Mouse (Mus musculus) CH12.LX (cell line): ENCODE results near the gene Idh3g. TPM values are rescaled to one million over a fixed set of nuclear protein-coding genes. Genes with fewer than 3 reads are reported as not detected.

Experiments
- DNase-seq: peaks from one replicate; pipeline ENCODE4 v3.0.0-alpha.2; 2013; ENCODE audit errors: extremely low read depth
- H3K27ac ChIP-seq: 2 replicates; pipeline ENCODE4 v1.5.1; 2012; ENCODE audit warnings: low read depth, mild to moderate bottlenecking, control low read depth, moderate library complexity; ENCODE audit not compliant: insufficient read depth
- H3K27me3 ChIP-seq: replicated peaks from 2 replicates; pipeline ENCODE3; 2012; ENCODE audit warnings: inconsistent platforms
- H3K36me3 ChIP-seq, 2 experiments: replicated peaks in 1 of 2; 2 replicates each; pipeline versions ENCODE3 to v1.6.1; 2012; ENCODE audit warnings: inconsistent platforms in 1 of 2, low read length in 1 of 2, mild to moderate bottlenecking in 1 of 2, mixed read lengths in 1 of 2, moderate library complexity in 1 of 2; ENCODE audit not compliant: control insufficient read depth in 1 of 2, insufficient read depth in 1 of 2
- H3K4me1 ChIP-seq, 2 experiments: 2 replicates each; pipeline ENCODE4 v1.6.1; 2012; ENCODE audit warnings: inconsistent platforms in 1 of 2, moderate library complexity in 1 of 2; ENCODE audit not compliant: insufficient read depth in 2 of 2, control insufficient read depth in 1 of 2
- H3K4me2 ChIP-seq: 2 replicates; pipeline ENCODE4 v1.6.1; 2012; ENCODE audit warnings: low read depth, mild to moderate bottlenecking, control low read depth; ENCODE audit not compliant: poor library complexity, insufficient read depth, severe bottlenecking
- H3K4me3 ChIP-seq, 3 experiments: fragments of 150-350 bp in 1 of 3; sonication (generic) in 1 of 3; replicated peaks in 1 of 3; 2 replicates each; pipeline versions ENCODE3 to v1.5.1; 2011 to 2012; ENCODE audit warnings: low read depth in 2 of 3, low read length in 2 of 3, mild to moderate bottlenecking in 2 of 3, moderate library complexity in 2 of 3, control low read depth in 1 of 3, improper control_type of control experiment in 1 of 3, inconsistent platforms in 1 of 3, mixed read lengths in 1 of 3; ENCODE audit not compliant: poor library complexity in 1 of 3
- H3K79me2 ChIP-seq: replicated peaks from 2 replicates; pipeline ENCODE4 v1.6.1; 2012; ENCODE audit warnings: mild to moderate bottlenecking, moderate library complexity; ENCODE audit not compliant: control insufficient read depth, poor library complexity, insufficient read depth, severe bottlenecking; ENCODE audit errors: extremely low read depth
- H3K9ac ChIP-seq: 2 replicates; pipeline ENCODE4 v1.6.1; 2012; ENCODE audit warnings: low read depth, mild to moderate bottlenecking, control low read depth, moderate library complexity; ENCODE audit not compliant: insufficient read depth
- H3K9me3 ChIP-seq: replicated peaks from 2 replicates; pipeline ENCODE3; 2012; ENCODE audit warnings: low read length, inconsistent platforms, mixed read lengths
- CHD2 ChIP-seq: IDR thresholded peaks from 2 replicates; pipeline ENCODE4 v1.6.1; 2011; ENCODE audit warnings: low read length, improper control_type of control experiment
- EP300 ChIP-seq: IDR thresholded peaks from 2 replicates; pipeline ENCODE4 v1.6.1; 2011; ENCODE audit warnings: low read length, improper control_type of control experiment
- ETS1 ChIP-seq: conservative IDR thresholded peaks from 2 replicates; pipeline ENCODE4 v1.6.1; 2012; ENCODE audit warnings: low read depth, mild to moderate bottlenecking, inconsistent platforms, low read length, improper control_type of control experiment, moderate library complexity
- GABPA ChIP-seq: IDR thresholded peaks from 2 replicates; pipeline ENCODE4 v1.6.1; 2012; ENCODE audit warnings: low read depth, low read length, improper control_type of control experiment, inconsistent platforms; ENCODE audit not compliant: insufficient replicate concordance
- IRF4 ChIP-seq: IDR thresholded peaks from 2 replicates; pipeline ENCODE4 v1.6.1; 2014; ENCODE audit warnings: low read depth, mild to moderate bottlenecking, inconsistent platforms, low read length, improper control_type of control experiment
- JUND ChIP-seq: conservative IDR thresholded peaks from 2 replicates; pipeline ENCODE4 v1.6.1; 2011; ENCODE audit warnings: low read depth, low read length, improper control_type of control experiment
- KAT2A ChIP-seq: IDR thresholded peaks from 2 replicates; pipeline ENCODE4 v1.6.1; 2012; ENCODE audit warnings: low read length, improper control_type of control experiment, inconsistent platforms; ENCODE audit not compliant: insufficient replicate concordance
- MAFK ChIP-seq: IDR thresholded peaks from 2 replicates; pipeline ENCODE4 v1.6.1; 2011; ENCODE audit warnings: low read length, improper control_type of control experiment; ENCODE audit not compliant: insufficient replicate concordance
- MAX ChIP-seq: IDR thresholded peaks from 2 replicates; pipeline ENCODE4 v1.6.1; 2011; ENCODE audit warnings: low read length, improper control_type of control experiment
- MAZ ChIP-seq: IDR thresholded peaks from 2 replicates; pipeline ENCODE4 v1.6.1; 2012; ENCODE audit warnings: low read depth, mild to moderate bottlenecking, inconsistent platforms, low read length, improper control_type of control experiment, moderate library complexity
- MEF2A ChIP-seq: IDR thresholded peaks from 2 replicates; pipeline ENCODE4 v1.6.1; 2014; ENCODE audit warnings: low read depth, mild to moderate bottlenecking, inconsistent platforms, low read length, improper control_type of control experiment, borderline replicate concordance
- MXI1 ChIP-seq: IDR thresholded peaks from 2 replicates; pipeline ENCODE4 v1.6.1; 2011; ENCODE audit warnings: mild to moderate bottlenecking, low read depth, low read length, improper control_type of control experiment
- MYC ChIP-seq: IDR thresholded peaks from 2 replicates; pipeline ENCODE4 v1.6.1; 2011; ENCODE audit warnings: low read depth, mild to moderate bottlenecking, improper control_type of control experiment, low read length
- NRF1 ChIP-seq: IDR thresholded peaks from 2 replicates; pipeline ENCODE4 v1.6.1; 2014; ENCODE audit warnings: low read depth, mild to moderate bottlenecking, inconsistent platforms, low read length, improper control_type of control experiment, moderate library complexity
- POLR2A ChIP-seq: IDR thresholded peaks from 2 replicates; pipeline ENCODE4 v1.6.1; 2011; ENCODE audit warnings: low read depth, mild to moderate bottlenecking, improper control_type of control experiment, low read length
- POLR2AphosphoS2 ChIP-seq: IDR thresholded peaks from 2 replicates; pipeline ENCODE4 v1.6.1; 2011; ENCODE audit warnings: low read depth, low read length, improper control_type of control experiment
- RCOR1 ChIP-seq: conservative IDR thresholded peaks from 2 replicates; pipeline ENCODE4 v1.6.1; 2012; ENCODE audit warnings: low read depth, mild to moderate bottlenecking, inconsistent platforms, low read length, improper control_type of control experiment
- SIN3A ChIP-seq: IDR thresholded peaks from 2 replicates; pipeline ENCODE4 v1.6.1; 2012; ENCODE audit warnings: low read length, improper control_type of control experiment, inconsistent platforms
- TBP ChIP-seq: conservative IDR thresholded peaks from 2 replicates; pipeline ENCODE4 v1.6.1; 2011; ENCODE audit warnings: low read depth, low read length, improper control_type of control experiment
- USF1 ChIP-seq: IDR thresholded peaks from 2 replicates; pipeline ENCODE4 v1.6.1; 2014; ENCODE audit warnings: low read depth, mild to moderate bottlenecking, inconsistent platforms, low read length, improper control_type of control experiment
- USF2 ChIP-seq: conservative IDR thresholded peaks from 2 replicates; pipeline ENCODE4 v1.6.1; 2011; ENCODE audit warnings: low read depth, low read length, improper control_type of control experiment
- dilution Hi-C: fragments of 300-500 bp; cut with MboI; formaldehyde crosslinking; loops from 2 replicates; pipeline ENCODE4 v1.14.3; 2020; ENCODE audit warnings: low sequenced_read_pairs; ENCODE audit not compliant: extremely low pct_unique_long_range_greater_than_20kb, extremely low pct_ligation_motif_present
- in situ Hi-C: fragments of 300-500 bp; cut with MboI; formaldehyde crosslinking; loops from 3 replicates; pipeline ENCODE4 v1.14.3; 2019; ENCODE audit warnings: low sequenced_read_pairs, low pct_ligation_motif_present, low pct_unique_long_range_greater_than_20kb, mixed read lengths
- polyA plus RNA-seq: library from polyadenylated mRNA; unstranded; fragments of >175 nt; gene quantifications from 2 replicates; pipeline ENCODE4 v1.2.1, GENCODE M21; 2012; ENCODE audit warnings: low read depth; ENCODE audit not compliant: insufficient read length
- total RNA-seq, 2 experiments: library from RNA; depleted of rRNA; stranded (reverse); fragments of 300-350 nt in 1 of 2; fragments of >200 nt in 1 of 2; gene quantifications; 2 replicates each; pipeline ENCODE4 v1.2.3; 2012 to 2014

Idh3g gene
- total and polyA plus RNA-seq, 3 experiments: 209 to 237 (median 219) TPM

GRCm38 (mm10) chrX:73787225-73787558, 495 bp upstream of the Idh3g start:
- Histone ChIP-seq H3K27me3 (no peaks in the 10 kb centered on the region), H3K27ac (peak overlapping the region; percentile 50), H3K36me3 (peaks cover 31 to 49% of the 10 kb centered on the region in 2 experiments), H3K4me2 (peak overlapping the region; percentile 73; the same call in 1 of the 2 replicates), H3K4me1 (peaks cover 13 to 46% of the 10 kb centered on the region in 2 experiments), H3K9ac (peak overlapping the region; percentile 91), H3K79me2 (peaks cover 57% of the 10 kb centered on the region), H3K4me3 (peak overlapping the region; percentile 74 to 90 (median 80)), H3K9me3 (no peaks in the 10 kb centered on the region)
- DNase-seq: no peak
- in situ Hi-C loops: loop anchor here (25.0 kb wide), 1 partner anchor 600 kb away; the partner anchor contains the start of genes Fam3a and Ikbkg
- TF ChIP-seq MXI1 (peak; percentile 5), USF1 (no peak), IRF4 (no peak; the same call in 1 of the 2 replicates), JUND (no peak), POLR2AphosphoS2 (no peak), ETS1 (no peak), MAZ (no peak), GABPA (no peak), RCOR1 (no peak), EP300 (no peak), POLR2A (peak; percentile 79; the same call in 1 of the 2 replicates), MAX (peak; percentile 14; the same call in 1 of the 2 replicates), SIN3A (peak; percentile 77)
- dilution Hi-C loops: no loop called here

- dilution Hi-C loops (no loop called here), in situ Hi-C loops (loop anchor here (25.0 kb wide), 1 partner anchor 602 kb away; the partner anchor contains the start of genes Fam3a and Ikbkg)
- peak overlapping the region; percentile 66 to 81 (median 74) for H3K4me3 ChIP-seq
- H3K79me2 ChIP-seq: peaks cover 62% of the 10 kb centered on the region
- H3K9ac ChIP-seq: peak overlapping the region; percentile 96
- no peaks in the 10 kb centered on the region for H3K9me3 ChIP-seq
- H3K36me3 ChIP-seq: peaks cover 31 to 49% of the 10 kb centered on the region in 2 experiments
- no peaks in the 10 kb centered on the region for H3K27me3 ChIP-seq
- TF ChIP-seq TBP (no peak), MAX (no peak), IRF4 (no peak), NRF1 (no peak), MAFK (no peak), MYC (no peak), KAT2A (no peak), CHD2 (no peak), MEF2A (no peak), ETS1 (no peak), USF2 (no peak)
- H3K27ac ChIP-seq: peak overlapping the region; percentile 86; the same call in 1 of the 2 replicates
- peaks cover 15 to 51% of the 10 kb centered on the region in 2 experiments for H3K4me1 ChIP-seq
- no peak for DNase-seq
- peak overlapping the region; percentile 70 for H3K4me2 ChIP-seq
Observed at GRCm38 (mm10) chrX:73785666-73786065, 1.0 kb downstream of the Idh3g start.
